ENCODE assay signal across 8 mouse cellular contexts in genomic region chr4:95862781-95863499, GRCm38 (mm10).
A peak's percentile ranks its signal among the peaks of the same experiment; 100 is the strongest.
DNase-seq lines count a peak whose midpoint lies in the region; ATAC-seq and TF ChIP-seq lines count a peak whose summit lies in the region.

No protein-coding gene starts in this region.

- H3K4me3 ChIP-seq in intestine, postnatal 0 days (ENCODE audit: low read depth, low read length): no peak overlapping the region

- peak; percentile 67 for TF ChIP-seq CTCF in intestine, postnatal 0 days (IDR thresholded peaks at IDR 0.05; ENCODE audit: low read depth)

- no peaks in the 10 kb centered on the region for H3K36me3 ChIP-seq in intestine, postnatal 0 days (ENCODE audit: control insufficient read depth, insufficient read depth)

- peak; percentile 26 to 33 for DNase-seq in heart, postnatal 10 days
- no peak for DNase-seq in heart, postnatal 14 days
- DNase-seq in right cerebral cortex, postnatal 25 days: peak; percentile 8
- no peak for DNase-seq in right cerebral cortex, postnatal 10 days (ENCODE audit: low spot score in 2 of 2)
- DNase-seq in left cerebral cortex, postnatal 36 days (ENCODE audit: low spot score in 2 of 2): no peak
- DNase-seq in spleen, postnatal 4 days (ENCODE audit: low spot score in 2 of 2): no peak

- H3K4me1 ChIP-seq in intestine, postnatal 0 days (replicated peaks; ENCODE audit: control insufficient read depth, insufficient read depth, low read length): 0 out of 2 replicates have a peak, but pooled peaks cover 4% of the 10 kb centered on the region

- no peaks in the 10 kb centered on the region for H3K27me3 ChIP-seq in intestine, postnatal 0 days (replicated peaks; ENCODE audit: control insufficient read depth, insufficient read depth, low read length)

- WGBS in intestine, postnatal 0 days: 41% methylated on average over 6 of the region's 6 CpGs

- intact Hi-C loops in heart, postnatal 10 days (cut with DNase I): loop anchor here (5.0 kb wide), 1 partner anchor 121 kb away; no protein-coding TSS in a partner anchor
- intact Hi-C loops in heart, postnatal 14 days (cut with DNase I): loop anchor here (5.0 kb wide), 1 partner anchor 126 kb away; no protein-coding TSS in a partner anchor
- intact Hi-C loops in left cerebral cortex, postnatal 36 days (cut with DNase I): loop anchor here (10.0 kb wide), 1 partner anchor 118 kb away; no protein-coding TSS in a partner anchor

- no peaks in the 10 kb centered on the region for H3K9me3 ChIP-seq in intestine, postnatal 0 days (ENCODE audit: control insufficient read depth)

- no peak overlapping the region for H3K9ac ChIP-seq in intestine, postnatal 0 days (ENCODE audit: low read depth, low read length)

- H3K27ac ChIP-seq in intestine, postnatal 0 days (ENCODE audit: low read depth, low read length): no peak overlapping the region

- ATAC-seq in intestine, postnatal 0 days: peak; percentile 45
- ATAC-seq in megakaryocyte, adult 5-6 weeks (ENCODE audit: poor library complexity, severe bottlenecking): no peak

- no peak overlapping the region for H3K4me2 ChIP-seq in intestine, postnatal 0 days (replicated peaks; ENCODE audit: low read depth)

Comparison
In these comparisons a context has a peak if more than half of its experiments do, and no peak if none do; other contexts are left out.
1. DNase-seq: peak in heart, postnatal 10 days (2 of 2) and right cerebral cortex, postnatal 25 days (single experiment); none in heart, postnatal 14 days (0 of 2), right cerebral cortex, postnatal 10 days (0 of 2), left cerebral cortex, postnatal 36 days (0 of 2) and spleen, postnatal 4 days (0 of 2).